Mouse (Mus musculus) frontal cortex, postnatal 14 days (tissue): ENCODE results near the gene St6gal2.
A peak's percentile ranks its signal among the peaks of the same experiment; 100 is the strongest.

ENCODE experiments used
- DNase-seq, 2 experiments: peaks; one replicate each; pipeline ENCODE4 v3.0.0; 2022; ENCODE audit warnings: low spot score in 2 of 2

The St6gal2 gene

GRCm38 (mm10) chr17:55445250-55446184 is at the start of gene St6gal2:
Gene St6gal2 (plus strand): TSS chr17:55445382.
- peak; percentile 42 to 58 for DNase-seq

- DNase-seq = no peak
These were observed 39.1 kb upstream of the St6gal2 start for GRCm38 (mm10) chr17:55406043-55406442.

- DNase-seq = no peak
These were observed 28.7 kb upstream of the St6gal2 start for GRCm38 (mm10) chr17:55416519-55416918.

DNA sequence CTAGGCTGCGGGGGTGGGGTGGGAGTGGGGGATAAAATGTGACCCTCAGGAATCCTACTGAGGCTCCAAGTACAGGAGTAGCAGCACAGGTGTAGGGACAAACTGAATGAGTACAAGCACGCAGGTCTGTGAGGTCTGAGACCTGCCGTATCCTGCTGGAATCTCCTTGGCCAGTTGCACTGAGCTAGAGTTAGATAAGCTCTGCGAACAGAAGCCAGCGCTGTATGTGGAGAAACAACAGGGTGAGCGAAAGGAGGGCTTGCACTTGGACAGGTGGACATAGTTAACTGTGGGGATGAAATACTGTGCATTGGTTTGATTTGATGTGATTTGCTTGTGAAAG is 974 bp downstream of the St6gal2 start:
- DNase-seq = no peak

- DNase-seq = no peak
These were observed 1.5 kb downstream of the St6gal2 start for GRCm38 (mm10) chr17:55446698-55447097.

- no peak for DNase-seq
These were observed 5.8 kb downstream of the St6gal2 start for GRCm38 (mm10) chr17:55450943-55451342.

- no peak for DNase-seq
These were observed 9.3 kb downstream of the St6gal2 start for GRCm38 (mm10) chr17:55454487-55454886.

- no peak for DNase-seq
These were observed 15.0 kb downstream of the St6gal2 start for GRCm38 (mm10) chr17:55460187-55460586.

- no peak for DNase-seq
These were observed 22.4 kb downstream of the St6gal2 start for GRCm38 (mm10) chr17:55467579-55467978.

- DNase-seq = no peak
These were observed 23.8 kb downstream of the St6gal2 start for GRCm38 (mm10) chr17:55468963-55469362.

DNA sequence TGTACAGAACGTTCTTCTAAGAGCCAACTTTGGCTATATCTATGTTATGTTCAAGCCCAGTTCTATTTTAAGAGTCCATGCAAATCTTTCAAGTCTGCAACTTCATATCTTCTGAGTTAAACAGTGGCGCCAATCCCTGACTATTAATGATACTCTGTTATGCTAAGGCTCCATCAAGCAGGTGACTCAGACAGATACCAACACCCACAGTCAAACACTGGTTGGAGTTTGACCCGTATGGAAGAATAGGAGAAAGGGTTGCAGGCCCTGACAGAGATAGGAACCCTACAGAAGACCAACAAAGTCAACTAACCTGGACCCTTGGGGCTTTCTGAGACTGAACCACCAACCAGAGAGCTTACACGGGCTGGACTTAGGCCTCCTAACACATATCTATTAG is 30.8 kb downstream of the St6gal2 start:
- DNase-seq = no peak

GRCm38 (mm10) chr17:55477361-55477760 is 32.2 kb downstream of the St6gal2 start:
- no peak for DNase-seq

- DNase-seq = no peak
These were observed 34.2 kb downstream of the St6gal2 start for GRCm38 (mm10) chr17:55479367-55479766.

DNA sequence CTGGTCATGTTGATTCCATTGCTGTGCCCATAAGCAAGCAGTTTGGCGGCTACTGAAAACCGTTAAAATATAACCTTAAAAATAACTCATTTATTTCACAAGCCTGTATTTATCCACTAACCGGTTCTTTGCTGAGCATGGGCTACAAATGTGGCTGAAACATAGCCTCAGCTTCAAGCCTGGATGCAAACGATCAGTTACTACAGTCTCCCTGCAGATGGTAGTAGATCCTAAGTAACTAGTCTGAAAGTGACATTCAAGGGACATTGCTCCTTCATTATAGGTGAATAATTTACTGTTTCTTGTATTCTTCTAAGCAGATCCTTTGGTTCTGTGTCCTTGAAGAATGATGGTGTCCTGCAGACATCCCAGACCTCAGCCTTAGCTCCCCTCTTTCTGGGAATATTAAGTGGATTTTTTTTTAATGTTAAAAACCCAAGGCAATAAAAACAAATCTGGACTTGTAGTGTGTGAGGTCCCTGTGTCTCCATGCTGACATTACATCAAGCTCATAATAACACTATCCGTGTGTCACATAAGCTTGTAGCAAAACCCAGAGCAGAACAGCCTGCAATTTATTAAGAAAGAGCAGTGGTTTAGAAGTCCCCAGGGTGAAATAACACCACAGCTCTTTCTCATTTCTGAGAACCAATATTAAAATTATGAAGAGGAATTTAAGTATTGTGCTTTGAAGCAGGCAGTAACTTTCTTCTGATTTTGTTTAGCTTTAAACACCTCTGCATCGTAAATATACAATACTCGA is 39.1 kb downstream of the St6gal2 start:
- no peak for DNase-seq

DNA sequence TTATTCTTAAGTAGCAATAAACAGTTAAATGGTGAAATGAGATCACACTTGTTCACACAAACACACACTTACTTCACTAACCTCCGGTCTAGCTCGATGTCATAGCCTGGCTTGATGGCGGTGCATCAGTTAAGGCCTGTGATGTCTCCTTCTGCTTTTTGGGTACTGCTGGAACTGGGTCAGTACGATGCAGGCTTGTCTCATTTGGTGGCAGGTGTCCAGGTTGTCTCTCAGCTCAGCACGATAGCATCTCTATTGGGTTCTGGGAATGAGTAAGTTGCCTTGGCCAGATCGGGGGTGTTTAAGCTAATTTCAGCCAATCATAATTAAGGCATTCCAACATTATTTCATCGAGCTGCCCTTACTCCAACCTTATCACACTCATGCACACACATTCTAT is 86.7 kb downstream of the St6gal2 start:
- no peak for DNase-seq

GRCm38 (mm10) chr17:55548476-55548875 is 103.3 kb downstream of the St6gal2 start:
- DNase-seq = no peak

DNA sequence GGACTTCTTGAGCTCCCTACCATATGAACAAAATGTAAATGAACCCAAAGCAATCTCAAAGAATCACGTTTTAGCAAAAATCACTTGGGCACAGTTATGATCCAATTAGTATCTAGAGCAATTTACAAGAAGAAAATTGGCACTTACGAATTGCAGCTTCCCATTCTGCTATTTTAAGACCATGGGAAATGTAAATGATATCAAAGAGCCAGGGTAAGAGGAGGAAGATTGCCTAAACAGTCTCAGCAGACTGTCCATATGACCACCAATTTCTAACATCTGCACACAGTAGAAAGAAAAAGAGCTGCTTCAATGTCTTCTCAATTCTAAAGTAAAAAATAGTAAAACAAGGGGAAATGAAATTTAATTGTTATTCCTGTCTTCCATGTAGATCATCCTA is 116.6 kb downstream of the St6gal2 start:
- no peak for DNase-seq
